Mouse (Mus musculus): ENCODE data around the gene Ckmt1.

The Ckmt1 gene

DNA sequence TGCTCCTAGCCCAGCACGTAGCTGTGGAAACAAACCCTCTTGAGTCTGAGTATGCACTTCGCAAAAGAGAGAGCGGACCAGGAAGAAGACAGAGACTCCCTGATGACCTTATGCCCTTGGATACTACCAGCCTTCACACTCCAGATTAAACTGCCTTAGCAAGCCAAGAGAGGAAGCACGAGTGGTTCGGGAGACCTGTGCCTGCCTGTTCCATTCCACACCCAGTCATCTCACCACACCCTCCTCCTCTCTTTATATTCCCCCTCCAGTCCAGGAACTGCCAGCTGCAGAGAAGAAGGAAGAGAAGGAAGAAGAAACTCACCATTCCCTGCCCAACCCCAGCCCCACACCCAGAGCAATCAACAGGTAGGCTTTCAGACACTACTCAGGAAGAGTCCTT is at the start of gene Ckmt1:
Gene Ckmt1, plus strand, starts transcription at position 221 of the 400 bp plus-strand sequence.
- CTCF ChIA-PET: interaction anchor here (1.5 kb wide), 1 partner anchor 67 kb away, joined by 4 read pairs; the partner anchor contains the start of gene Map1a

DNA sequence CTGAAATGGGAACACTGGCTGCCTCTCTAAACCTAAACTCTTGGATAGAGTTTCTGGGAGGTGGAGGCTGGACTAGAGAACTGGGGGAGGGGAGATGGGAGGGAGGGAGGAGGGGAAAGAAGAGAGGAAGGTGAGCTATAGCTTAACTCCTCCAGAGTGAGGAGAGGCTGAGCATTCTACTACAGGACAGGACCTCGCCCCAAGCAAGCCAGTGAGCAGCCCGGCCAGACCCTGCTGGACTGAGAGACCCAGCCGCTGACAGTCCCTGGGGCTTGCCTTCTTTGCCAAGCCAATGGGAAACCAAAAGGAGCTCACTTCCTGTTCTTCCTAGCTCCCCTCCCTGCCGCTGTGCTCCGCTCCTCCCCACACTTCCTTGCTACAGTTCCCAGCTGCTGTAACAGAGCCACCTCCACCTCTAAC is 48.5 kb upstream of the Ckmt1 start:
- CTCF ChIA-PET: no interaction called here

DNA sequence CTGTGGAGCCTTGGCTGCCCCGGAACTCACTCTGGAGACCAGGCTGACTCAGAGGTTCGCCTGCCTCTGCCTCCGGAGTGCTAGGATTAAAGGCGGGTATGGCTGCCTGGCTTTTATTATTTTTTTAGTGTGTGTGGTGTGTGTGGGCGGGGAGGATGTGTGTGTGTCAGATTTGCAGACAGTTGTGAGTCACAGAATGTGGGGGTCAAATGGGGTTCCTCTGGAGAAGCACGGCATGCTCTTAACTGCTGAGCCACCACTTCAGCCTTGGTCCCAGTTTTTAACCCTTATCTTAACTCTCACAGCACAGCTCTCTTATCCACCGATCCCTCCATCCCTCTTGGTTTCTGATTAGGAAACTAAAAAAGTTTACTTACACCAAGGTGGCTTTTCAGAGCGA is 41.2 kb upstream of the Ckmt1 start:
- CTCF ChIA-PET: interaction anchor here (0.8 kb wide), 1 partner anchor 532 kb away, joined by 3 read pairs; no protein-coding TSS in a partner anchor

DNA sequence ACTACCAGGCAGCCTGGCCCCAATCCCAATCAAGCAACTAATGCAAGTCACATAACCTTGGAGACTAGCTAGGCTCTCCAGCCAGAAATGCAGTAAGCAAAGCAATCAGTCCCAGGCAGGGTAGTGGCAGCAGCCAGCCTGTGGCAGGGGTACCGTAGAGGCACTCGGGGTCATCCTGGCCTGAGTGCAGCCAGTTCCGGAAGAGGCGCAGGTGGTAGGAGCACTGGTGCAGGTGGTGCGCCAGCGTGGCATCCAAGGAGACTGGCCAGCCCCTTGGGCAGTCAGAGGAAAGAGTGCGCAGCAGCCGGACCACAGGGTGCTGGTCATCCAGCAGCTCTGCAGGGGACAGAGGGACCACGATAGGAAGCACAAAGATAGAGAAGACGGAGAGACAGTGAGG is 34.5 kb upstream of the Ckmt1 start:
- CTCF ChIA-PET: no interaction called here

DNA sequence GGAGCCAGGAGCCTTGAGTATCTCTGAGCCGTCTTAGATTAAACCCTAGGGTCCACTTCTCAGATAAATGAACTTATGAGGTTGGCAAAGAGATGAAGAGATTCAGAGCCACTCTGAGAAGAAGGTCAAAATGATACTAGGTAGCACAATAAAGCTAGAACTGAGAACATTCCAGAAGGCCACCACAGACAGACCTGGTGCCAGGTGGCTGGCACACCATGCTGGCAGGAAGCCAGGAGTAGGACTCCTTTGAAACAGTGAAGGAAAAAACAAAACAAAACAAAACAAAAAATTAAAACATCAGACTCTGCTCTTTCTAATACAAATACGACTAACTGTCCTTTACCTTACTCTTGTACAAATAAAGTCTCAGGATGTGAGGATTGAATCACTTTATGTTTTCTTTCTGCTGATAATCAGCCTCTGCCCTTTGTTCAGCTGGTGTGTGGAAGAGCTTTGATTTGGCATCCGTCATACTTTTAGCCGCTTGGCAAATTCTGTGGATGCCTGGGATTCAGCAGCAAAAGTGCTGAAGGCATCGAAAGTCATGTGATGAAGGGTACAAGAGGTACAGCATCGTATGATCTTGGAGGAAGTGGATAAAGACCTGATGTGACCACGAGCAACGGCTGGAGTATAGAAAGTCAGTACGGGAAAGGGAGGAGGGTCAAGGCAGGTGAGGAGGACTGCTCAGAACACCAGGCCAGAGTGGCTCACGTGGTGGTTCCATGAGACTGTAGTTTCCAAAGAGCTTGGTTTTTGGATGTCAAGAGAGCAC is 33.6 kb upstream of the Ckmt1 start:
- CTCF ChIA-PET: no interaction called here

DNA sequence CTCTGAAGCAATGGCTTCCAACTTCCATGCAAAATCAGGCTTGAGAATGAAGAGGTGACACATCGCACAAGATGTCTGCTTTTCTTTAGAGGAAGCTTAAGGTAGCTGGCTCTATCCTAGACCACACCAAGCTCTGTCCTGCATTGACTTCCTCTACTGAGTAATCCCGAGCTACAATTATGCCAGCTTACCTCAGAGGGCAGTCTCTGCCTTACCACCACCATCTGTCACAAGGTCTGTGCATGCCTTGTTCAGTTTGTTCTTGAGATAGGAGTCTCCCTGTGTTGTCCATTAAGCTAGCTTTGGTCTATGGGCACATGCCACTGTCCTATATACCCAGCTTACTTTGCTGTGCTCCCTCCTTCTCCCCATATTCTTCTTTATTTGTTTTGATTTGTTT is 28.0 kb upstream of the Ckmt1 start:
- CTCF ChIA-PET: no interaction called here

DNA sequence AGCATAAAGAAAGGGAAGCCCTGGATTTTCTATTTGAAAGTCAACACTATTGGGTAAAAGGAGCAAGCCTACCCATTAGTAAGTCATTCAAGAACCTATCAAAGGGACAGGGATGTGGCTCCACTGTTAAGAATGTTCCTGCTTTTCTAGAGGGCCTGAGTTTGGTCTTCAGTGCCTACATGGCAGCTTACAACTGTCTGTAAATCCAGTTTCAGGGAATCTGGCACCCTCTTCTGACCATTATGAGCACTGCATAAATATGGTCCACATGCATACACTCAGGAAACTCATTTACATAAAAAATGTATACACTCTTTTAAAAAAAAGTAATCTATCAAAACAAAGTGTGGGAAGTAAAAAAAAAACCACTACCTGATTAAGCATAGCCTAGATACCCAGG is 18.5 kb upstream of the Ckmt1 start:
- CTCF ChIA-PET: no interaction called here

DNA sequence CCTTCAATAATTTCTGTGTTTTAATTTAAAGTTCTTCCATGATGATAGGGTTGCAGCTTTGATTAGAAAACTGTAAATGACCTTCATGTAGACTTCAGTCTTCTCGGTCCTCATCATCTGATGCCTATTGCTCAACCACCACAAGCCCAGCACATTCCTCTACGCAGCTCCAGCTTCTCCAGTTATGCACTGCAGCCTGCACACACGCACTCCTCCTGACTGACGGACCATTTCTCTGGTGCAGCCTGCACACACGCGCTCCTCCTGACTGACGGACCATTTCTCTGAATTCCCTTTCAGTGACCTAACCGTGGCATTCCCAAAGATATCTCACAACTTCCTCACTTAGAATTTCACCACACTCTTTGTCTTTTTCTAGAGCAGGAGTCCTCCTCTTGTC is 4.4 kb upstream of the Ckmt1 start:
- CTCF ChIA-PET: no interaction called here

DNA sequence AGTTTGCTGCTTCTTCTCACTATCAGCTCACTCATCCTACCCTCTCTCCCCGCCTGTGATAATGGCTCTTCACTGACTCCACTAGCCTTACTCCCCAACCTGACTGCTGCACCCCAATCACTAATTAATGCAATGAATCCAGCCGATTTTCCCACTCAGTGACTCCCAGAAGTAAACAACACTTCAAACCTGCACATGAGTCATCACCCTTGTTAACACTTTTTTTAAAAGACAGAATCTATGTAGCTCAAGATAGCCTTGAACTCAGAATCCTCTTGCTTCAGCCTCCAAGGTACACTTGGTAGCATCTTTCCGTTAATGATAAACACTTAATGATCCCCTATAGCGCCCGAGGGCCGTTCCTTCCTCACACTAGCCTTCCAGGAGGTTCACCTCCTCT is 3.1 kb upstream of the Ckmt1 start:
- CTCF ChIA-PET: no interaction called here

DNA sequence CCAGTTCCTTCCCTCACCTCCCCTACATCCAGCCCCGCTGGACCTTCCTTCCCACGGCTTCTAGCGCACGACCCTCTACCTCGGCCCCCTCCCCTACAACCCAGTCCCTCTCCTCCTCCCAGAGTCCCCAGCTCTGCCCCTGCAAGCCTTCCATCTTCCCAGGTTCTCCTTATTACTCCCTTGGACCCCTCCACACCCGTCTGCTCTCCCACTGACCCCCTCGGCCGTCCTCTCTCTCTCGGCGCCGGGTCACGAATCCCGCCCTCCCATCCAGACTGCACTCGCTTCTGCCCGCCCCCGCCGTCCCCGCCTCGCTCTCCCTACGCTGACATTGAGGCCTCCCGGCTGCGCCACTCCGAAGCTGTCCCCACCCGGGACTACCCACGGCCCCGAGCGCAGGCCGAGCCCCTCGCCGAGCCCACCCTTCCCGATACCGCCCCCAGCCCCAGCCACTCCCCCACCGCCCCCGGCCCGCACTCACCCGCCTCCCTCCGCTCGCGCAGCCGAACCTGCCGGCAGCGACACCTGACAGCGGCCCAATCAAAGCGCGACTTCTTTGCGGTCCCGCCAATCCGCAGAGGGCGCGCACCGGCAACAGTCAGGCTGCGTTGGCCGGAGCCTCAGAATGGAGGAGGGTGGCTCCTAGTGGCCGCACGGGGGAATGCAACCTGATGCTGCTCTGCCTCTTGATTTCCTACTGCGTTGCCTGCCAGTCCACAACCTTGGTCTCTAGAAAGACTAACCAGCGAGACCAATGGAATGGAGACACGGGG is 2.5 kb upstream of the Ckmt1 start, which contains the start of gene Ppip5k1:
Gene Ppip5k1, minus strand, starts transcription at position 577 of the 773 bp plus-strand sequence.
- CTCF ChIA-PET: interaction anchor here (0.7 kb wide), 1 partner anchor 183 kb away, joined by 3 read pairs; no protein-coding TSS in a partner anchor

DNA sequence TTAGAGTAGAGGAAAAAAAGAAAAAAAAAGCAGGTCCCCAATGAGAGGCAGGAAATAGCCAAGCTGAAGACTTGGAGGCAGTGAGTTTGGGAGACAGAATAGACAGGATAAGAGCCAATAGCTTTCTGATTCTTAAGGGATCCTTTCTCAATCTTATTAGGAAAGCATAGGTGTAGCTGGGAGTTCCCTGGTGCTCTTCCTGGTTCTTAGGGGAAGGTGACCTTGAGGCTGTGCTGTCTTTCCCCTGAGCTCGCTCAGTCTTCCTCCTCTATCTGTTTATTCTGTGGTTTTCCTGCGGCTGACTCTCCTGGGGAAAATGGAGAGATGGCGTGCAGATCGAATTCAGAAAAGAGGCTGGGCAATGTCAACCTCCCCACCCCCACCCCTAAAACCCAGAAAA is 447 bp downstream of the Ckmt1 start:
- CTCF ChIA-PET: interaction anchor here (1.5 kb wide), 1 partner anchor 68 kb away, joined by 4 read pairs; the partner anchor contains the start of gene Map1a

DNA sequence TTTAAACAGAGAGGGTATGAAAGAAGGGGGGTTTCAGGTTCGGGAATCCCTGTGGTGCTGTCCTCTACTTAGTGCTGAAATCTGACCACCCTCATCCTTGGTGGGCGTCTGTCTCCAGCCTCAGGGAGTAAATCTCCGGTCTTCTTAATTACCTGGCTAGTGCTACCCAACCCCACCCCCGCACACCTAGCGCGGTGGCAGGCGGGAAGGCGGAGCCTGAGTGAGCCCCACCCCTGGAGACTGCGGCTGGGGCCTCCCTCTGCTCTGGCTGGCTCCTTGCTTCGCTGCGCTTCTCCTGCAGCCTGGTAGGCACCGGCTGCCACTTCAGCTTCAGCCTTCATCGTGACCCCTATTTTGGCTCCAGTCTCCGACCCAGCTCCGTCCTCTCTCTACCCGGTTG is 867 bp downstream of the Ckmt1 start:
- CTCF ChIA-PET: interaction anchor here (0.6 to 1.5 kb wide), 2 partner anchors 10 to 68 kb away, joined by 3 to 4 read pairs; partner anchors contain the start of gene Map1a

DNA sequence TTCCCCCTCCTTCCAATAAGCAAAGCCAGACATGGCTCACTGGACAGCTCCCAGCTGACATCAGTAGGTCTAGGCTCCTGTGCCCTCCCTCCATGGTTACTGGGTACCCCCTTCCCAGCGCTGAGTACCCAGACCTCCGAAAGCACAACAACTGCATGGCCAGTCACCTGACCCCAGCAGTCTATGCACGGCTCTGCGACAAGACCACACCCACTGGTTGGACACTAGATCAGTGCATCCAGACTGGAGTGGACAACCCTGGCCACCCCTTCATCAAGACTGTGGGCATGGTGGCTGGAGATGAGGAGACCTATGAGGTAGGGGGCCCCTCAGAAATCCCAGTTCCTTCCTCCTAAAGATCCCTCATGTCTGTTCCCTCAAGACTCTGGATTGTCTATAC is 1.9 kb downstream of the Ckmt1 start:
- CTCF ChIA-PET: no interaction called here

DNA sequence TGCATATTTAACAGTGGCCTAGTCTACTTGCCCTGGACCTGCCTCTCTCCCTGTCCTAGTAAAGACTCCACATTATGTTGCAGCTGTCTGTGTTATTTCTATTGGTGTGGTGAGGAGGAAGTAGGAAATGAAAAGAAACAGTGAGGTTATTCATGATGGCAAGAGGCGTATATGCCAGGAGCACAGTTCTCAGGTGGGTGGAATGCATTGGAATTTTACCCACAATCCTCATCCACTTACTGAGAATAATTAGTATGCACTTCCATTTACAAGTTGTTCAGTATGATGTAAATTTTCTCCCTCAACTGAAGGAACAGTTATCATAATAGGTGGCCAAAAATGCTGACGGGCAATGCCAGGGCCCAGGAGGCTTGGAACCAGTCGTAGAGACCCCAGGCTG is 6.1 kb downstream of the Ckmt1 start:
- CTCF ChIA-PET: no interaction called here

DNA sequence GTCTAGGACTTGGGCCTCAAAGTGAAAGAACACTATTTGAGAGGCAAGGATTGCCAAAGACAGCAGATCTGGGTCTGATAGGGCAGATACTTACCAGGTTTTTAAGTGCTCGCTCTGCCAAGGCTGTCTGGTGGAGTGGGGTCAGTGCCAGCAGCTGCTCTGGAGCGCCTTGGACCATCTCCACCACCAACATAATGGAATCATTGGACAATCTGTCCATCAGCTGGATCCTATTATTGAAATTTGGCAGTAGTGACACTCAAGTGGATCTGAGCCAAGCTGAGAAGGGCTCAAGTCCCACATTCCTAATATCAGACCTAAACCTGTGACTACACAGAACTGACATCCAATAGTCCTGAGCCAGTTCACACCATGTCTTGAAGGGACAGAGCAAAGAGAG is 11.3 kb downstream of the Ckmt1 start:
- CTCF ChIA-PET: interaction anchor here (0.5 kb wide), 1 partner anchor 10 kb away, joined by 3 read pairs; no protein-coding TSS in a partner anchor

DNA sequence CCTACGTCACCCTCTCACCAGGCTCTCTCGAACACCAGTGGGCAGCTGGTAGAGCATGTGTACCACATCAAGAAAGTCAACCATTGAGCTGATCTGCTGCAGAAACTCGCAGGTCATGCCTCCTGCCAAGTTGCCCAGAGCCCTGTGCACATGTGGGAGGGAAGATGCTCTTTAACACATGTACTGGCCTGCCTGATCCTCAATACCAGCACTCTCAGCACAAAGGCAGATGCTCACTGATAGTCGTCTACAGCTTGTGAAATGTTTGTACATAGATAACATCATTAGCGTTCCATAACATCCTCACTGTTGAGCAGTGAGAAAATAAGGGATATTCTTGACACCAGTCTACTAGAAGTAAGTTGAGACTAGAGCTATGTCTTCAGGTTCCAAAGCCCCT is 13.4 kb downstream of the Ckmt1 start:
- CTCF ChIA-PET: no interaction called here

DNA sequence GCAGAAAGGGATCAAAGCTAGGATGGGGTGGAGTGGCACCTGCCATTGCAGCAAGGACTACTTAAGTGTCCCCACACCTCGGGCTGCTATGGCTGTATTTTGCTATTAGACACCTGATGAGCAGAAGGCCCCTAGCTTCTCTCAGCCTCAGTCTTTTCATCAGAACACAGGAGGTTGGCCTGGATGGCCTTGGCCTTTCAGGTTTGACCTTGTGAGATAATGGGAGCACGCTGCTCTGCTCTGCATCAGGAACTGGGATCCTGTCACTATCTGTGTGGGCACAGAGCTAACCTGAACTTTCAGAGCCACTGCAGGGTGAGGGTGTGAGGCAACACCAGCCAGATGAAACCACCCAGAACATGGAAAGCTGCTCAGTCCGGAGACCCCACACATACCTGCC is 14.8 kb downstream of the Ckmt1 start:
- CTCF ChIA-PET: no interaction called here

DNA sequence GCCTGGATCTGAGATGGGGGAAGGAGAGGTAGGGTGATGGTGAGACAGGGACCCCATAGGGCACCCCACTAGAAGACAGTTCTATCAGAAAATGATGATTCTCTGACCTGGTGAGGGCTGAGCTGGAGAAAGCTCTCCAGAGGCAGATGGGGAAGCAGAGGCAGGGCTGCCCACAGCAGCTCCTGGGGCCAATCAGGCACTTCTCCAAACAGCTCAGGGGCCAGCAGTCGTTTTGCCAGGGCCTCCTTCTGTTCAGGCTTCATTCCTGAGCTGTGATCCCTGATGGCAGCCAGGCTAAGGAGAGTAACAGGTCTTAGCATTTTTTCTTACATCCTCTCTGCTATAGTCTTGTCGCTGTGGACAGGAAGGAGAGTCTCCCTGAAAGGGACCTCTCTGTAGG is 17.3 kb downstream of the Ckmt1 start:
- CTCF ChIA-PET: interaction anchor here (0.6 kb wide), 1 partner anchor 805 kb away, joined by 4 read pairs; no protein-coding TSS in a partner anchor

DNA sequence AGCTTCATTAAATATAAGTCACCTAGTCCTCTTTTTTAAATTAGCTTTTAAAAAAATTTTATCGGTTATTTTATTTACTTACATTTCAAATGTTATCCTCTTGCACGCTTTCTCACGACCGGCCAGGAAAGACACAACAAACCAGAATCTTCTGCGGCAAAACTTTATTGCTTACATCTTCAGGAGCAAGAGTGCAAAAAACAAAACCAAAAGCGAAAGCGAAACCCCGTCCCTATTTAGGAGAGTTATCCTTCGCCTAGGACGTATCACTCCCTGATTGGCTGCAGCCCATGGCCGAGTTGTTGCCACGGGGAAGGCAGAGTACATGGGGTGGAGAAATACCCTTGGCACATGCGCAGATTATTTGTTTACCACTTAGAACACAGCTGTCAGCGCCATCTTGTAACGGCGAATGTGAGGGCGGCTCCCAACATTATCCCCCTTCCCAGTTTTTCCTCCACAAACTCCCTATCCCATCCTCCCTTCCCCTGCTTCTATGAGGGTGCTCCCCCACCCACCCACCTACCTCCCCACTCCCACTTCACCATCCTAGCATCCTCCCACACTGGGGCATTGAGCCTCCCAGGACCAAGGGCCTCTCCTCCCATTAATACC is 29.6 kb downstream of the Ckmt1 start, which contains the start of gene Strc:
Gene Strc, minus strand, starts transcription at position 208 of the 615 bp plus-strand sequence.
- CTCF ChIA-PET: interaction anchor here (0.7 kb wide), 1 partner anchor 66 kb away, joined by 3 read pairs; no protein-coding TSS in a partner anchor

DNA sequence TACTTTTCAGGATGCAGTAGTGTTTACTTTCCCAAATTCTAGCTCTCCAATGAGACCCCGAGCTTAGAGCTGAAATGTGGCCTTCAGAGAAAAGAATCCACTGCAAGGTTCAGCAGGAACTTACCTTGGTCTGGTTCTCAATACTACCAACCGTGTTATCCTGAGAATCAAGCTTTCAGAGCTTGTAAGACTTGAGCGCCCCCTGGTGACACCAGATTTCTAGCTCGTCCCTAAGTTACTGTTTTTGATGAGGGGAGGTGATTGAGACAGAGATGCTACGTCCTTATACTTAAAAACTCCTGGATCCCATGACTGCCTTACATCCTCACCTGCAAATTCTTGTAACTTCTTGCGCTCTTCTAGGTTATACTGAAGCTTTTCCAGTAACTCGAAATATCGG is 39.1 kb downstream of the Ckmt1 start:
- CTCF ChIA-PET: interaction anchor here (0.6 kb wide), 1 partner anchor 200 kb away, joined by 3 read pairs; no protein-coding TSS in a partner anchor

DNA sequence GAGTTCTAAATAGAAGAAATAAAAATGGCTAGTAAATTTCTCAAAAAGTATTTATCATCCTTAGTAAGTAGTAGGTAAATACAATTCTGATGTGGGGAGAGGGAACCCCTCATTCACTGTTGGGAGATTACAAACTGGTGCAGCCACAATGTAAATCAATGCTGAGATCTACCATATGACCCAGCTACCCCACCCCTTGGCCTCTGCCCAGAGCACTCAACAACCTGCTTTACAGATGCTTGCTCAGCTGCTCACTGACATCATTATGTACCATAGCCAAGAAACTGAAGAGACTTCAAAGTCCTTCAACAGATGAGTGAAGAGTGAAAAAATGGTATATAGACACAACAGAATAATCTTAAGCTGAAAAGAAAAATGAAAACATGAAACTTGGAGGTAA is 45.8 kb downstream of the Ckmt1 start:
- CTCF ChIA-PET: interaction anchor here (0.7 kb wide), 1 partner anchor 91 kb away, joined by 3 read pairs; no protein-coding TSS in a partner anchor

DNA sequence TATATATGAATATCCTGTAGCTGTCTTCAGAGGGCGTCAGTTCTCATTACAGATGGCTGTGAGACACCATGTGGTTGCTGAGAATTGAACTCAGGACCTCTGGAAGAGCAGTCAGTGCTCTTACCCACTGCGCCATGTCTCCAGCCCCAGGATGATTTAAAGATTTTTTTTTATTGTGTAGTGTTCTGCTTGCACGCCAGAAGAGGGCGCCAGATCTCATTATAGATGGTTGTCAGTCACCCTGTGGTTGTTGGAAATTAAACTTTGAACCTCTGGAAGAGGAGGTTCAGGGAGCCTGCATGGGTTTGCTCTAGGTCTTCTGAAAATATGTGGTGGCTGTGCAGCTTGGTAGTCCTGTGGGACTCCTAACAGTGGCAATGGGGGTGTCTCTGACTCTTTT is 50.6 kb downstream of the Ckmt1 start:
- CTCF ChIA-PET: no interaction called here

Data from spleen, embryonic (tissue).